Mouse (Mus musculus): ENCODE data around the gene Stx18.

- no peak for TF ChIP-seq EP300 (optimal IDR thresholded peaks at IDR 0.05)
- TF ChIP-seq CTCF (IDR thresholded peaks at IDR 0.05; ENCODE audit: low read depth): no peak
Observed at GRCm38 (mm10) chr5:38153636-38154035, 115.1 kb downstream of the Stx18 start.
